Mouse (Mus musculus) liver, embryonic 13.5 days (tissue): ENCODE data around the gene Gm4027. TPM values are rescaled to one million over a fixed set of nuclear protein-coding genes. Genes with fewer than 3 reads are reported as not detected.
"Not testable (repeated sequence)": the region's sequence is repeated elsewhere in the genome, so short reads cannot be mapped to it uniquely, and the experiment has no call there.

Experiments used
- ATAC-seq: fragments of 200-750 bp; cut with Nextera tagmentation; 2 replicates; pipeline ENCODE4 v1.8.0; 2017; ENCODE audit warnings: low read depth, mild to moderate bottlenecking, moderate number of reproducible peaks, moderate library complexity
- DNase-seq: peaks from one replicate; pipeline ENCODE4 v3.0.0; 2022
- H3K27ac ChIP-seq: fragments of 300-500 bp; sonication (generic); 2 replicates; pipeline ENCODE4 v1.5.1; 2015; ENCODE audit warnings: moderate library complexity, mild to moderate bottlenecking, inconsistent platforms
- H3K27me3 ChIP-seq: fragments of 300-500 bp; sonication (generic); 2 replicates; pipeline ENCODE4 v1.6.1; 2015; ENCODE audit warnings: mild to moderate bottlenecking, inconsistent platforms
- H3K36me3 ChIP-seq: fragments of 300-500 bp; sonication (generic); 2 replicates; pipeline ENCODE4 v1.6.1; 2015; ENCODE audit warnings: mild to moderate bottlenecking, inconsistent platforms
- H3K4me1 ChIP-seq: fragments of 300-500 bp; sonication (generic); replicated peaks from 2 replicates; pipeline ENCODE4 v1.6.1; 2015; ENCODE audit warnings: inconsistent platforms
- H3K4me2 ChIP-seq: fragments of 300-500 bp; sonication (generic); 2 replicates; pipeline ENCODE4 v1.6.1; 2015; ENCODE audit warnings: inconsistent platforms, mild to moderate bottlenecking, moderate library complexity
- H3K4me3 ChIP-seq: fragments of 300-500 bp; sonication (generic); replicated peaks from 2 replicates; pipeline ENCODE4 v1.5.1; 2015; ENCODE audit warnings: mild to moderate bottlenecking, inconsistent platforms
- H3K9ac ChIP-seq: fragments of 300-500 bp; sonication (generic); 2 replicates; pipeline ENCODE4 v1.6.1; 2015; ENCODE audit warnings: mild to moderate bottlenecking, inconsistent platforms
- H3K9me3 ChIP-seq: fragments of 300-500 bp; sonication (generic); replicated peaks from 2 replicates; pipeline ENCODE4 v1.6.1; 2016; ENCODE audit warnings: inconsistent platforms
- WGBS: fragments of 180-500 bp; shearing (Covaris S2); methylation state at CpG from one replicate; pipeline ENCODE4 v1.1.7; 2015; ENCODE audit not compliant: insufficient replicate concordance; 5-methylcytosine and 5-hydroxymethylcytosine counted together
- polyA plus RNA-seq: library from polyadenylated mRNA; unstranded; fragments of >200 nt; fragmentation: Nextera tagmentation; extraction: Ambion mirVana; gene quantifications from 2 replicates; pipeline ENCODE4 v1.2.1, GENCODE M21; 2015

Gm4027 gene
- not detected in 2 replicates for polyA plus RNA-seq

DNA sequence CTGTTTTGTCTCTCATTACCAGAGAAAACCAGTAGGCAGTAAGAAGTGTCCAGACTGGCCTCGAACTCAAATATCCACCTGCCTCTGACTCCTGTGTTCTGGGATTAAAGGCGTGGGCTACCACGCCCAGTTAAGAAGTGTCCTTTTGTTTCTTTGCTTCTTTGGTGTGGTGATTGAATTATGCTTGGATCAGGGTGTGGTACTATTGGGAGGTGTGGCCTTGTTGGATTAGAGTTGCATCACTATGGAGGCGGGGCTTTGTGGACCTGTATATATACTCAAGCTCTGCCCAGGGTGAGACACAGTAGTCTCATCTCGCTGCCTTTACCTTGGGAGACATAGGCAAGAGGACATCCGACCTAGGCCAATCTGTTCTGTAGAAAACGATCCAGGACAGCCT lies at the start of gene Gm4027:
Gene Gm4027, plus strand, starts transcription at position 301 of the 400 bp plus-strand sequence.
- H3K9ac ChIP-seq, H3K9me3 ChIP-seq, H3K27ac ChIP-seq, H3K4me3 ChIP-seq, ATAC-seq, DNase-seq, H3K4me2 ChIP-seq, H3K27me3 ChIP-seq, H3K4me1 ChIP-seq, H3K36me3 ChIP-seq: not testable (repeated sequence)
- WGBS = 57% methylated on average over 6 of the region's 7 CpGs

DNA sequence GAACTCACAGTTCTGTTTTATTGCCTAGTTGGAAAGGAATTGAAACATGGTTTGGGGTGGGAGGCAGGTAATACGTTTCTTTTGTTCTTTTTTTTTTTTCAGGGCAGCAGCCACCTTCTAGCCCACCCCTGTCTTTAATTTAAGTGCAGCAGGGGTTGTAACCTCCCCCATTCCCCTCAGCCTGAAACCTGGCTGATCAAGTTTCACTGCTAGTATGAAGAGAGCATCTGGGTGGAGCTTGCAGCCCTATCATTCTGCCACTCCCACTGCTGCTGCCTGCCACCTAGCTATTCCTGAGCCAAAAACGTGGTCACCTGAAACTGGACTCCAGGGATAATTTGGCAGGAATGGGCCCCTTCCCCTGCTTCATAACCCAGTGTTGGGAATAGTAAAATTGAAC lies 17.3 kb upstream of the Gm4027 start:
- DNase-seq, H3K4me1 ChIP-seq, H3K4me2 ChIP-seq, ATAC-seq, H3K9ac ChIP-seq, H3K4me3 ChIP-seq, H3K36me3 ChIP-seq, H3K27ac ChIP-seq, H3K27me3 ChIP-seq, H3K9me3 ChIP-seq: not testable (repeated sequence)
- WGBS = 0% methylated on average over 2 of the region's 2 CpGs

DNA sequence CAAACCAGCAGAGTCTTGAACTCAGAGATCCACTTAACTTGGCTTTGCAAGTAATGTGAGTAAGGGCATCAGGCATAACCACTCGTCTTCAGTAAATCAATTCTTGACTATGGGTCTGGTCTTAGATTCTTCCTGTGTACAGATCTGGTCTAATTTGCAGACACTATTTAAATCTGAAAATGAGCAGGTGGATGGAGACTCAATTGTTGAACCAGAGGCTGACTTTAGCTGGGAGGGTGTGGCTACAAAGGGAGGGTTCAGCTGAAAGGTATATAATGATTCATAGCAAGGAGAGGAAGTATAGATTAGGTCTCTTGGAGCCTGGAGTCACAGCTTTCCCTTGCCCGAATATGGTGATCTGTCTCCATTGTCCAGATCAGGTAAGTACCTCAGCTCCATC lies 16.3 kb upstream of the Gm4027 start, which contains the start of gene Oog1:
Gene Oog1, plus strand, starts transcription at position 301 of the 400 bp plus-strand sequence.
- H3K4me3 ChIP-seq, H3K36me3 ChIP-seq, DNase-seq, H3K9me3 ChIP-seq, H3K27me3 ChIP-seq, H3K4me1 ChIP-seq, ATAC-seq, H3K9ac ChIP-seq, H3K4me2 ChIP-seq, H3K27ac ChIP-seq: not testable (repeated sequence)
- 36% methylated on average over 1 of the region's 2 CpGs for WGBS

DNA sequence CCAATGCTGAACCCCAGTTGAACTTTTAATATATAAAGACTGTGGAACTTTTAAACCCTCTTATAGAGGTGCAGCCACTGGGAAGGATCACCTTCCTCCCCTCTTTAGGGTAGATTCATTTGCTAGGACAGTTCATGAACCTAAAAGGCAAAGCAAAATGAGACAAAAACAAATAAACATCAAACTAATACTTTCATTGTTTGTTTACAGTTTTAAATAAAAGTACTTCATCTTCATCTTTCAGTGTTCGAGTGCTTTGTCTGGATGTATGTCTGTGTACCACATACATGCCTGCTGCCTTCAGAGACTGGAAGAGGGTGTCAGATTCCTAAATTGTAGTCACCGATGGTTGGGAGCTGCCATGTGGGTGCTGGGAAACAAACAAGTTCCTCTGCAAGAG lies 25.9 kb downstream of the Gm4027 start, which contains the start of gene Gm16381:
Gene Gm16381, minus strand, starts transcription at position 101 of the 400 bp plus-strand sequence.
- H3K36me3 ChIP-seq, H3K9me3 ChIP-seq, H3K4me1 ChIP-seq, ATAC-seq, H3K27ac ChIP-seq, H3K4me3 ChIP-seq, H3K9ac ChIP-seq, H3K27me3 ChIP-seq, H3K4me2 ChIP-seq, DNase-seq: not testable (repeated sequence)
- 46% methylated on average over 1 of the region's 2 CpGs for WGBS

DNA sequence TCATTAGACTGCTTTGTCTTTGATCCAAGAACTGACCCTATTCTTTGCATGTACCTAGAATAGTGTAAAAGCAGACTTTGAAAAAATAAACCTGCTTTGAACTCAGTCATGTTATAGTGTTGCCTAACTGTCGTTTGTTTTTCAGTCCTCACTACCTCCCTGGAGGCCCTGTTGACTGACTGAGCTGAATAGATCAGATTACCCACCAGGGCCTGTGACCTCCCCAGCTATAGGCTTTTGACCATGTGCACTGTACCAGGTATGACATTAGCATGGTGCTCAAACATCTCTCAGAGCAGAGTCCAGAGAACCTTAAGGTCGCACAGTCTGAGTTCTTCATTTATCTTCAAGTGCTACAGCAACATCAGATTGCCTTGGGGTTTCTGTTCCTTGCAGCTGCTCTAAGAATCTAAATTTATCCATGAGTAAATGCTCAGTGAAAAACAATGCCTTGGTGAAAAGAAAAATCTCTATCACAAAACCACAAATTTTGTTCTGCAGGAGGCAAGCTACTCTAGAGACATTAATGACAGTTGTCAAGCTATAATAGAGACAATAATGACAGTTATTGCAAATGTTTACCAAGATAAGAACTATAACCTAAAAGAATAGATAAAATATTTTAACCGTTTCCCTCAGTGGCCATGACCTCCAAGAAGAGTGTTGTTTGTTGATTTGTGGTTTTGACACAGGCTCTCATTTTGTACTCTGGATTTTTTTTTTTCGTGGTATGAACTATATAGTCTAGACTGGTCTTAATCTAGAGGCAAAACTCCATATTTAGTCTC lies 34.4 kb downstream of the Gm4027 start:
- H3K4me1 ChIP-seq, H3K36me3 ChIP-seq, DNase-seq, H3K4me2 ChIP-seq, H3K27ac ChIP-seq, H3K9ac ChIP-seq, H3K9me3 ChIP-seq, H3K4me3 ChIP-seq, H3K27me3 ChIP-seq: not testable (repeated sequence)
- 33% methylated on average over 2 of the region's 4 CpGs for WGBS
- ATAC-seq = peak; percentile 77

Other genes starting within 250 kb of the Gm4027 start
- gene Sptlc2, start 230.5 kb upstream of the Gm4027 start, polyA plus RNA-seq = 30.6 and 36.4 TPM in 2 replicates
- 228 and 232 TPM in 2 replicates for gene Slirp, start 175.0 kb upstream of the Gm4027 start, polyA plus RNA-seq
- 20.6 and 24.9 TPM in 2 replicates for gene Alkbh1, start 174.9 kb upstream of the Gm4027 start, polyA plus RNA-seq
- 68.7 and 78.4 TPM in 2 replicates for gene Snw1, start 146.6 kb upstream of the Gm4027 start, polyA plus RNA-seq
- gene Gm5788, start 124.1 kb upstream of the Gm4027 start, polyA plus RNA-seq = not detected in 2 replicates
- gene Gm8300, start 104.6 kb upstream of the Gm4027 start, polyA plus RNA-seq = not detected in 2 replicates
- gene Oog1, start 16.2 kb upstream of the Gm4027 start, polyA plus RNA-seq = not detected in 2 replicates
- gene Gm16381, start 25.8 kb downstream of the Gm4027 start, polyA plus RNA-seq = not detected in 2 replicates
- gene Gm21319, start 156.9 kb downstream of the Gm4027 start, polyA plus RNA-seq = not detected in 2 replicates
- gene Gm21936, start 176.6 kb downstream of the Gm4027 start, polyA plus RNA-seq = not detected in 2 replicates
- not detected in 2 replicates for gene BB287469, start 197.7 kb downstream of the Gm4027 start, polyA plus RNA-seq
- not detected in 2 replicates for gene Gm2001, start 223.5 kb downstream of the Gm4027 start, polyA plus RNA-seq